Mouse (Mus musculus) olfactory bulb, adult 2 months (tissue): Measurements from ENCODE around the gene Ppp1r14c.

Experiments used
- CTCF ChIP-seq: fragments of 200-500 bp; IDR thresholded peaks from 2 replicates; pipeline ENCODE4 v1.5.1; 2012; ENCODE audit warnings: low read depth, mild to moderate bottlenecking, low read length, moderate library complexity; ENCODE audit not compliant: insufficient read depth
- POLR2A ChIP-seq: fragments of 200-500 bp; IDR thresholded peaks from 2 replicates; pipeline ENCODE4 v1.6.1; 2012; ENCODE audit warnings: mild to moderate bottlenecking, low read depth, low read length, moderate library complexity; ENCODE audit not compliant: insufficient read depth

DNA sequence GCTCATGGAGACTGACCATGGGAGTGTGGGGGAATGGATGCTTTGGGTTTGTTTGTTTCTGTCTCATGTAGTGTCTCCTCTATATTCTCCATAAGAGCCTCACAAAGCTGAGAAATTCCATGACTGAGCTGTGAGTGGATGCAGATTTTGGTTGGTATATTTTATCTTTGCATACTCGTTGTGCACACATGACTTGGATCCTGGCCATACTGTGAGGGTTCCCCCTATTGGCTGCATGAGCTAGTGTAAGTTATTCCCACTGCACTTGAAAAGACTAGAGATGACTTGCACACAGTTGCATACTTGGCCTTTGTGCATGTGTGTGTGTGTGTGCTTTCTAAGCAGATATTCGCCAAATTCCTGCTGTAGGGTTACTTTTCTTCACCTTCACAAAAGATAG is 40.4 kb downstream of the Ppp1r14c start:
- TF ChIP-seq CTCF: no peak
- no peak for TF ChIP-seq POLR2A
